Mouse (Mus musculus) heart, adult 9 months (tissue): ENCODE results near the gene Grasp.

Source experiments
- DNase-seq, 2 experiments: peaks; one replicate each; pipeline ENCODE4 v3.0.0; 2022; ENCODE audit warnings: low spot score in 2 of 2

Gene Grasp

GRCm38 (mm10) chr15:101274380-101274779 is 50.4 kb downstream of the Grasp start:
- no peak for DNase-seq

- DNase-seq: no peak
Observed at GRCm38 (mm10) chr15:101277351-101277899, 53.4 kb downstream of the Grasp start.

- DNase-seq: no peak
Observed at GRCm38 (mm10) chr15:101278589-101278988, 54.6 kb downstream of the Grasp start.

DNA sequence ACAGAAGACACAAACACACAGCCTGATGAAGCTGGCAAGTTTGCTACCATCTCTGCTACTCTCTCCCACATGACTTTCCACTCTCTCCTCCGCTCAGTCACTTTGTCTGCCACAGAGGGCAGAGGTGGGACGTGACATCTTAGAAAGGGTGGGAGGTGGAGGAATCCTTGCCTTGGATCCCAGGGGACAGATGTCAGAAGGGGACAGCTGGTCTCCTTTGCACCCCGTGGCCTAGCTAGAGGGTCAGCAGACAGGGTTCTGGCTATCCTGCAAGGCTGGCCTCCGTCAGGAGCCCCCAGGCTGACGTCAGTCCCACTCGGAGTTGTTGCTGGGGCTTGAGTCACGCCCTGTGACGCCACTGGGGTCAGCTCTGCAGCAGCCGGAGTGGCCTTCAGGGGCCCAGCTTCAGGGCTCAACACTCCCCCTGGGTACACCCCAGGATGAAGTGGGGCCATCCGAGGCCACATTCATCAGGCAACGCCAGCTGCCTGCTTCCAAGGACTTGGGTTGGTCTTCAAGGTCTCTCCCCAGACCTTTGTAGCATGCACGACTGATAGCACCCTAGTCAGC is 55.5 kb downstream of the Grasp start:
- DNase-seq: no peak
